In genomic region chr16:93906156-93907014, GRCm38 (mm10) we compare ENCODE assay signal across 9 mouse cellular contexts. TPM values are rescaled to one million over a fixed set of nuclear protein-coding genes. Genes with fewer than 3 reads are reported as not detected.
A peak's percentile ranks its signal among the peaks of the same experiment; 100 is the strongest.
DNase-seq lines count a peak whose midpoint lies in the region; ATAC-seq lines count a peak whose summit lies in the region.
"Had no signal": no experiment of that assay in that cellular context is flagged by ENCODE, and none has a peak within 500 bp of the region (broad histone marks: within the 10 kb centered on the region; RNA-seq: fewer than 3 reads in every experiment).

No protein-coding gene starts in this region.

- no peaks in the 10 kb centered on the region for H3K4me1 ChIP-seq in heart, embryonic 11.5 days (ENCODE audit: control insufficient read depth, insufficient read depth, low read length)
- no peaks in the 10 kb centered on the region for H3K4me1 ChIP-seq in hindbrain, embryonic 11.5 days (replicated peaks; ENCODE audit: control insufficient read depth, insufficient read depth, low read length)

- no peak; the same call in 1 of the 2 replicates for ATAC-seq in heart, embryonic 11.5 days (replicated peaks; ENCODE audit: insufficient number of reproducible peaks, low FRiP score, low TSS enrichment)
- ATAC-seq in hindbrain, embryonic 11.5 days (ENCODE audit: low FRiP score), result peak; percentile 47; the same call in 1 of the 2 replicates

- no peaks in the 10 kb centered on the region for H3K27me3 ChIP-seq in heart, embryonic 11.5 days (ENCODE audit: control insufficient read depth, insufficient read depth, low read length)
- no peaks in the 10 kb centered on the region for H3K27me3 ChIP-seq in hindbrain, embryonic 11.5 days (ENCODE audit: control insufficient read depth, insufficient read depth, low read length)

- no peak overlapping the region for H3K27ac ChIP-seq in heart, embryonic 11.5 days (ENCODE audit: low read depth, low read length)
- no peak overlapping the region for H3K27ac ChIP-seq in hindbrain, embryonic 11.5 days (ENCODE audit: low read depth, low read length)
- H3K27ac ChIP-seq: macrophage had no signal

- DNase-seq in heart, adult 18-20 months, result peak; percentile 24 to 76
- peak; percentile 43 for DNase-seq in c-Kit-positive CD71-positive TER-119-positive erythroid progenitor cells, embryonic 14.5 days (ENCODE audit: low spot score)
- peak; percentile 35 for DNase-seq in fibroblast of lung, adult 2 months (ENCODE audit: low read depth)
- peak; percentile 79 for DNase-seq in hindbrain, embryonic 11.5 days (ENCODE audit: low spot score)
- DNase-seq in layer of hippocampus, adult 9-10 months (ENCODE audit: low spot score), result peak; percentile 45
- peak; percentile 73 for DNase-seq in lung, postnatal 10 days
- DNase-seq in right cerebral cortex, postnatal 10 days (ENCODE audit: low spot score in 2 of 2), result peak; percentile 73 to 76

- no peak overlapping the region for H3K4me3 ChIP-seq in heart, embryonic 11.5 days (ENCODE audit: low read depth, low read length)
- H3K4me3 ChIP-seq in hindbrain, embryonic 11.5 days (ENCODE audit: low read depth, low read length), result no peak overlapping the region

- 67% methylated on average over 11 of the region's 11 CpGs for WGBS in heart, embryonic 11.5 days (ENCODE audit: insufficient replicate concordance)
- 79% methylated on average over 11 of the region's 11 CpGs for WGBS in hindbrain, embryonic 11.5 days

- H3K36me3 ChIP-seq in heart, embryonic 11.5 days (ENCODE audit: control insufficient read depth, insufficient read depth, low read length), result peaks cover 9% of the 10 kb centered on the region
- peaks cover 2% of the 10 kb centered on the region; the same call in 1 of the 2 replicates for H3K36me3 ChIP-seq in hindbrain, embryonic 11.5 days (ENCODE audit: control insufficient read depth, insufficient read depth, low read length)

- H3K9me3 ChIP-seq in heart, embryonic 11.5 days (replicated peaks; ENCODE audit: control insufficient read depth, low read length), result no peaks in the 10 kb centered on the region
- H3K9me3 ChIP-seq in hindbrain, embryonic 11.5 days (ENCODE audit: control insufficient read depth, low read length), result no peaks in the 10 kb centered on the region

- H3K4me2 ChIP-seq in heart, embryonic 11.5 days, result no peak overlapping the region
- H3K4me2 ChIP-seq in hindbrain, embryonic 11.5 days (replicated peaks; ENCODE audit: low read depth, low read length), result no peak overlapping the region

- H3K9ac ChIP-seq in heart, embryonic 11.5 days (ENCODE audit: low read depth, low read length), result no peak overlapping the region
- no peak overlapping the region for H3K9ac ChIP-seq in hindbrain, embryonic 11.5 days (ENCODE audit: low read depth, low read length)

RNA-seq across cellular contexts. Expression of gene Chaf1b, which starts 22.7 kb away (rescaled TPM):
- under 1 TPM; 0.40 to 0.57 TPM for total RNA-seq in heart, adult 18-20 months (2021)
- 62.3 and 66.9 TPM in 2 replicates for polyA plus RNA-seq in heart, embryonic 11.5 days (2014; fragmentation: Nextera tagmentation; extraction: Ambion mirVana)
- 87.8 and 91.2 TPM in 2 replicates for polyA plus RNA-seq in hindbrain, embryonic 11.5 days (2014; fragmentation: Nextera tagmentation; extraction: Ambion mirVana)
